Mouse (Mus musculus) midbrain, postnatal 0 days (tissue): Measurements from ENCODE around the gene Gm44502. TPM values are rescaled to one million over a fixed set of nuclear protein-coding genes. Genes with fewer than 3 reads are reported as not detected.

ENCODE experiments used
- ATAC-seq: fragments of 200-750 bp; cut with Nextera tagmentation; 2 replicates; pipeline ENCODE4 v1.8.0; 2017; ENCODE audit warnings: moderate number of reproducible peaks, mild to moderate bottlenecking, moderate TSS enrichment, moderate library complexity; ENCODE audit not compliant: low FRiP score
- DNase-seq: peaks from one replicate; pipeline ENCODE4 v3.0.0-alpha.2; 2015; ENCODE audit warnings: low spot score
- H3K27ac ChIP-seq: fragments of 300-500 bp; sonication (generic); 2 replicates; pipeline ENCODE4 v1.5.1; 2014; ENCODE audit warnings: low read depth, mild to moderate bottlenecking, low read length, mixed read lengths
- H3K27me3 ChIP-seq: fragments of 300-500 bp; sonication (generic); 2 replicates; pipeline ENCODE4 v1.6.1; 2014; ENCODE audit warnings: low read length, control low read depth, mixed read lengths; ENCODE audit not compliant: insufficient read depth
- H3K36me3 ChIP-seq: fragments of 300-500 bp; sonication (generic); 2 replicates; pipeline ENCODE4 v1.6.1; 2014; ENCODE audit warnings: low read length, control low read depth, mixed read lengths; ENCODE audit not compliant: insufficient read depth
- H3K4me1 ChIP-seq: fragments of 300-500 bp; sonication (generic); 2 replicates; pipeline ENCODE4 v1.6.1; 2014; ENCODE audit warnings: mild to moderate bottlenecking, control low read depth, antibody characterized with exemption, low read length, mixed read lengths; ENCODE audit not compliant: insufficient read depth
- H3K4me2 ChIP-seq: fragments of 300-500 bp; sonication (generic); 2 replicates; pipeline ENCODE4 v1.6.1; 2014; ENCODE audit warnings: low read depth, mild to moderate bottlenecking, low read length, mixed read lengths; ENCODE audit not compliant: poor library complexity, severe bottlenecking
- H3K4me3 ChIP-seq: fragments of 300-500 bp; sonication (generic); 2 replicates; pipeline ENCODE4 v1.5.1; 2014; ENCODE audit warnings: low read depth, mild to moderate bottlenecking, low read length, moderate library complexity
- H3K9ac ChIP-seq: fragments of 300-500 bp; sonication (generic); replicated peaks from 2 replicates; pipeline ENCODE4 v1.6.1; 2014; ENCODE audit warnings: mild to moderate bottlenecking, low read length, moderate library complexity, mixed read lengths; ENCODE audit not compliant: poor library complexity, severe bottlenecking
- H3K9me3 ChIP-seq: fragments of 300-500 bp; sonication (generic); 2 replicates; pipeline ENCODE4 v1.6.1; 2016; ENCODE audit warnings: low read length, control low read depth
- CTCF ChIP-seq: IDR thresholded peaks from 2 replicates; pipeline ENCODE4 v1.5.1; 2016; ENCODE audit warnings: antibody characterized with exemption, mild to moderate bottlenecking
- WGBS: fragments of 180-500 bp; shearing (Covaris S2); extraction: QIAGEN DNeasy Blood & Tissue Kit; methylation state at CpG from one replicate; pipeline ENCODE4 v1.1.7; 2014; 5-methylcytosine and 5-hydroxymethylcytosine counted together
- polyA plus RNA-seq: library from polyadenylated mRNA; unstranded; fragments of >200 nt; fragmentation: Nextera tagmentation; extraction: Ambion mirVana; gene quantifications from 2 replicates; pipeline ENCODE4 v1.2.1, GENCODE M21; 2015
- total RNA-seq: library from RNA; depleted of rRNA; stranded (reverse); fragments of >200 nt; gene quantifications from 2 replicates; pipeline ENCODE4 v1.2.3, GENCODE M21; 2014

Gm44502 gene
- total and polyA plus RNA-seq, 2 experiments from 2014 or later = 0.93 TPM; not detected in 1

DNA sequence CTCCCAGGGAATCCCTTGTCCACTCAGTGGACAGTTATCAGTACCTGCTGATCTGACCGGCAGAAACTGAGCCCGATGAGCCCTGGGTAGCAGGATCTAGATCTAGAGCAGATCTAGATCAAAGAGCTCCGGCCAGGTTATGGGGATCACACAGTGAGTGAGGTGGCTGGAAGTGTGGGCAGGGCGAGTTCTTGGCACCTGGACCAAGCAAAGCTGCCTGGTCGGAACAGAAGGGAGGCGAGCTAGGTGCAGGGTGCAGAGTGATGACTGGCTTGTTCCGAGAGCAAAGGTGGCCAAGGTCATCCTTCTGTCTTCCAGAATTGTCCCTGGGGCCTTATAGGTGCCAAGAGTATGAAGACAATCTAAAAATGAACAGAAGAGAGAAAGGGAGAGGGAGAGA is 30.3 kb upstream of the Gm44502 start:
- no peak for TF ChIP-seq CTCF
- H3K4me3 ChIP-seq = no peak overlapping the region
- ATAC-seq = no peak
- 93% methylated on average over 7 of the region's 7 CpGs for WGBS
- no peak overlapping the region for H3K9ac ChIP-seq
- no peak overlapping the region for H3K4me2 ChIP-seq
- H3K9me3 ChIP-seq = no peaks in the 10 kb centered on the region
- peaks cover 64% of the 10 kb centered on the region for H3K36me3 ChIP-seq
- no peak overlapping the region for H3K27ac ChIP-seq
- H3K4me1 ChIP-seq = peaks cover 8% of the 10 kb centered on the region
- DNase-seq = no peak
- H3K27me3 ChIP-seq = no peaks in the 10 kb centered on the region

DNA sequence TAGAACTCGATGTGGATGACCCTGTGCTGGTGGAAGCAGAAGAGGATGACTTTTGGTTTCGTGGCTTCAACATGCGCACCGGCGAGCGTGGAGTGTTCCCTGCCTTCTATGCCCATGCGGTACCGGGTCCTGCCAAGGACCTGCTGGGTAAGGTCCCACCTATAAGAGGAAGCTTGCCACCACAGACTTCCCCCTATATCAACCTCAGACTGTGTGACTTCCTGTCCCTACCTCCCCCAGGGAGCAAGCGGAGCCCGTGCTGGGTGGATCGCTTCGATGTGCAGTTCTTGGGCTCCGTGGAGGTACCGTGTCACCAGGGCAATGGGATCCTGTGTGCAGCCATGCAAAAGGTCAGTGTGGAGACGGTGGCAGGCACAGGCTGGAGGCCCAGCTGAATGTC is 29.4 kb upstream of the Gm44502 start:
- Histone ChIP-seq H3K4me1 (peaks cover 11% of the 10 kb centered on the region), H3K9me3 (no peaks in the 10 kb centered on the region), H3K9ac (no peak overlapping the region), H3K4me3 (no peak overlapping the region), H3K27me3 (no peaks in the 10 kb centered on the region), H3K27ac (no peak overlapping the region), H3K36me3 (peaks cover 62% of the 10 kb centered on the region), H3K4me2 (no peak overlapping the region)
- no peak for TF ChIP-seq CTCF
- ATAC-seq (no peak), DNase-seq (no peak)
- 94% methylated on average over 15 of the region's 15 CpGs for WGBS

- no peak for DNase-seq
- H3K4me2 ChIP-seq = peak overlapping the region; percentile 95
- peak overlapping the region; percentile 76; the same call in 1 of the 2 replicates for H3K4me3 ChIP-seq
- ATAC-seq = no peak
- H3K4me1 ChIP-seq = peaks cover 16% of the 10 kb centered on the region
- H3K27me3 ChIP-seq = no peaks in the 10 kb centered on the region
- no peaks in the 10 kb centered on the region for H3K9me3 ChIP-seq
- peaks cover 41% of the 10 kb centered on the region for H3K36me3 ChIP-seq
- TF ChIP-seq CTCF = no peak
- WGBS = 79% methylated on average over 6 of the region's 6 CpGs
- no peak overlapping the region for H3K27ac ChIP-seq
- H3K9ac ChIP-seq = peak overlapping the region; percentile 33; the same call in 1 of the 2 replicates
Observed at GRCm38 (mm10) chr15:89455642-89456041, 26.1 kb upstream of the Gm44502 start.

DNA sequence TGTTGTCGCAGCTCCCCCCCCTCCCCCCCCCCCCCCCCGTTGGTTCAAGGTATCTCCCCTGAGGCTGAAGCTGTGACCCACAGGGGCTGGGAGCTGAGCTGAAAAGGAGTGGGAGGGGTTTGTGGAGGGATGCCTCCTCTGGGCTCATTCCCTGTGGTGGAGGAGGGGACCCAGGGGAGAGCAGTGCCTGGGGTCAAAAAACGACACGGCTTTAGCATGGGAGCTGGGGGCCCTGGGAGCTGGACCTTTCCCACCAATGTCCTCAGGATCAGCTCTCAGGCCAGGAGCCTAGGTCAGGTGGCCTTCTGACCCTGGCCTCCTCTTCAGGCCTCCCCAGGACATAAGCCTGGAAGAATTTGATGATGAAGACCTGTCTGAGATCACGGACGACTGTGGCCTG is 25.4 kb upstream of the Gm44502 start:
- WGBS = 8% methylated on average over 4 of the region's 6 CpGs
- peaks cover 34% of the 10 kb centered on the region for H3K36me3 ChIP-seq
- DNase-seq (no peak), ATAC-seq (no peak)
- H3K4me3 ChIP-seq = peak overlapping the region; percentile 76
- H3K9ac ChIP-seq = peak overlapping the region; percentile 85
- peak overlapping the region; percentile 90 for H3K27ac ChIP-seq
- peaks cover 16% of the 10 kb centered on the region for H3K4me1 ChIP-seq
- TF ChIP-seq CTCF = no peak
- H3K27me3 ChIP-seq = no peaks in the 10 kb centered on the region
- no peaks in the 10 kb centered on the region for H3K9me3 ChIP-seq
- H3K4me2 ChIP-seq = peak overlapping the region; percentile 95

DNA sequence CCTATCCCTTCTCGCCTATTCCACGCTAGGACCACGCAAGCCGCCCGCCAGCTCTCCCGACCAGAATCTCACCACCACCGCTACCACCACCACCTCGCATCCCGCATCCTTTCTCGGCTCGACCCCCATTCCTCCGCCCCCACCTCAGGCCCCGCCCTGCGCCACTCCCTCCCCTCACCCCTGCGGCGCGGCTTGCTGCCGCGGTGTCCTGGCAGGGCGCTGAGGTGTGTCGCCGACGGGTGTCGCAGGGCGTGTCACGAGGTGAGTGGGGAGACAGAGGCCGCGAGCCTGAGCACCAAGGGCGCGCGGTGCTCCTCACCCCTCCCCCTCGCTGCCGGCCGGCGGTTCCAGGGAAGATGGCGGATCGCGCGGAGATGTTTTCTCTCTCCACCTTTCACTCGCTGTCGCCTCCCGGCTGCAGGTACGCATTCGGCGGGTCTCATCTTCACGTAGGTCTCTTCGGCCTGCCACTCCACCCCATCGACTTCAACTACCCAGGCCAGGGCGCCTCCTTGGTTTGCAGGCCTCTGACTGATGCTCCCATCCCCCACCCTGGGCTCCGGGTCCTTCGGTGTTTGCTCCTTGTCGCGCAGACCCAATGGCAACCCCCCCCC is 24.5 kb upstream of the Gm44502 start, which contains the start of gene Mapk8ip2:
Gene Mapk8ip2, plus strand, starts transcription at position 49 of the 614 bp plus-strand sequence.
- ATAC-seq = peak; percentile 78
- no peaks in the 10 kb centered on the region for H3K9me3 ChIP-seq

More for the DNA sequence above, 24.5 kb upstream of the Gm44502 start, which contains the start of gene Mapk8ip2:
- Histone ChIP-seq H3K36me3 (peaks cover 27% of the 10 kb centered on the region), H3K4me1 (peaks cover 16% of the 10 kb centered on the region), H3K4me3 (peak within 1 kb of the TSS; percentile 76), H3K27me3 (no peaks in the 10 kb centered on the region), H3K27ac (peak within 1 kb of the TSS; percentile 90), H3K9ac (peak within 1 kb of the TSS; percentile 85), H3K4me2 (peak within 1 kb of the TSS; percentile 95)
- peak; percentile 59 for DNase-seq
- TF ChIP-seq CTCF = peak; percentile 19; the same call in 1 of the 2 replicates
- WGBS = under 1% methylated on average over 48 of the region's 53 CpGs
